Mouse (Mus musculus) kidney, adult 2 months (tissue): ENCODE measurements around the gene Pdzd7.

Experiments
- CTCF ChIP-seq: fragments of 200-500 bp; conservative IDR thresholded peaks from 2 replicates; pipeline ENCODE4 v1.5.1; 2011; ENCODE audit warnings: low read depth, mild to moderate bottlenecking, control low read depth, low read length, moderate library complexity, mixed read lengths; ENCODE audit not compliant: insufficient read depth, insufficient read length
- POLR2A ChIP-seq: fragments of 200-500 bp; IDR thresholded peaks from one replicate; pipeline ENCODE4 v1.6.1; 2011; ENCODE audit warnings: low read depth, low read length, control low read depth

GRCm38 (mm10) chr19:45057724-45058112, 12.2 kb upstream of the Pdzd7 start:
- TF ChIP-seq CTCF: no peak
- TF ChIP-seq POLR2A: no peak
